In genomic region chr10:94129680-94130119, GRCm38 (mm10) we compare ENCODE assay signal across 9 mouse cellular contexts. TPM values are rescaled to one million over a fixed set of nuclear protein-coding genes. Genes with fewer than 3 reads are reported as not detected.
DNase-seq lines count a peak whose midpoint lies in the region; ATAC-seq and TF ChIP-seq lines count a peak whose summit lies in the region.
"Had no signal": no experiment of that assay in that cellular context is flagged by ENCODE, and none has a peak within 500 bp of the region (broad histone marks: within the 10 kb centered on the region; RNA-seq: fewer than 3 reads in every experiment).

No protein-coding gene starts in this region.

- no peak overlapping the region for H3K4me3 ChIP-seq in kidney, postnatal 0 days (replicated peaks; ENCODE audit: low read depth, low read length)
- no peak overlapping the region for H3K4me3 ChIP-seq in kidney, embryonic 14.5 days (ENCODE audit: low read length)
- no peak overlapping the region for H3K4me3 ChIP-seq in embryonic facial prominence, embryonic 14.5 days (ENCODE audit: low read depth, low read length)
- H3K4me3 ChIP-seq in hindbrain, embryonic 15.5 days = no peak overlapping the region
- no peak overlapping the region for H3K4me3 ChIP-seq in neural tube, embryonic 14.5 days (ENCODE audit: low read depth, low read length)
- H3K4me3 ChIP-seq: myocyte had no signal

- H3K9ac ChIP-seq in kidney, postnatal 0 days (ENCODE audit: low read depth, low read length) = no peak overlapping the region
- no peak overlapping the region for H3K9ac ChIP-seq in kidney, embryonic 14.5 days (ENCODE audit: low read depth, low read length)
- no peak overlapping the region for H3K9ac ChIP-seq in embryonic facial prominence, embryonic 14.5 days (ENCODE audit: low read depth, low read length)
- no peak overlapping the region for H3K9ac ChIP-seq in hindbrain, embryonic 15.5 days
- H3K9ac ChIP-seq in neural tube, embryonic 14.5 days (replicated peaks; ENCODE audit: low read depth, low read length) = no peak overlapping the region

- no peak; the same call in 1 of the 2 replicates for ATAC-seq in kidney, postnatal 0 days (replicated peaks; ENCODE audit: low FRiP score, low read depth)
- ATAC-seq in kidney, embryonic 14.5 days (ENCODE audit: low FRiP score, low TSS enrichment) = no peak; the same call in 1 of the 2 replicates
- peak; percentile 89 for ATAC-seq in embryonic facial prominence, embryonic 14.5 days (ENCODE audit: low read depth)
- peak; percentile 90 for ATAC-seq in hindbrain, embryonic 15.5 days (ENCODE audit: low FRiP score, low read depth)
- ATAC-seq in neural tube, embryonic 14.5 days (ENCODE audit: low read depth) = peak; percentile 90
- no peak for ATAC-seq in erythroid progenitor cell, adult 5-6 weeks (replicated peaks; ENCODE audit: low FRiP score, poor library complexity, severe bottlenecking)

- no peak overlapping the region for H3K4me2 ChIP-seq in kidney, postnatal 0 days (ENCODE audit: low read length)
- H3K4me2 ChIP-seq in kidney, embryonic 14.5 days (replicated peaks; ENCODE audit: low read depth, low read length) = no peak overlapping the region
- H3K4me2 ChIP-seq in embryonic facial prominence, embryonic 14.5 days (ENCODE audit: low read depth, low read length) = no peak overlapping the region
- 0 out of 2 replicates have a peak overlapping the region, but pooled peaks have one; percentile 0 for H3K4me2 ChIP-seq in hindbrain, embryonic 15.5 days
- no peak overlapping the region; the same call in 1 of the 2 replicates for H3K4me2 ChIP-seq in neural tube, embryonic 14.5 days (ENCODE audit: low read depth, low read length)

- intact Hi-C loops in left cerebral cortex, postnatal 14 days (cut with DNase I) = no loop called here

- H3K9me3 ChIP-seq in kidney, postnatal 0 days (replicated peaks; ENCODE audit: low read length) = no peaks in the 10 kb centered on the region
- H3K9me3 ChIP-seq in kidney, embryonic 14.5 days (ENCODE audit: control insufficient read depth, low read length) = no peaks in the 10 kb centered on the region
- H3K9me3 ChIP-seq in embryonic facial prominence, embryonic 14.5 days (ENCODE audit: control insufficient read depth, low read length) = no peaks in the 10 kb centered on the region
- no peaks in the 10 kb centered on the region for H3K9me3 ChIP-seq in hindbrain, embryonic 15.5 days
- H3K9me3 ChIP-seq in neural tube, embryonic 14.5 days (ENCODE audit: control insufficient read depth, low read length) = no peaks in the 10 kb centered on the region

- peak; percentile 81 for DNase-seq in kidney, postnatal 0 days (ENCODE audit: low spot score)
- DNase-seq in embryonic facial prominence, embryonic 14.5 days (ENCODE audit: low spot score) = peak; percentile 91
- DNase-seq in left cerebral cortex, postnatal 14 days (ENCODE audit: low spot score in 2 of 2) = peak; percentile 69 to 89
- DNase-seq in urinary bladder, adult 18-20 months (ENCODE audit: low spot score in 2 of 2) = no peak

- H3K36me3 ChIP-seq in kidney, postnatal 0 days (ENCODE audit: insufficient read depth, low read length) = no peaks in the 10 kb centered on the region
- H3K36me3 ChIP-seq in kidney, embryonic 14.5 days (ENCODE audit: control insufficient read depth, insufficient read depth, low read length) = no peaks in the 10 kb centered on the region
- H3K36me3 ChIP-seq in embryonic facial prominence, embryonic 14.5 days (ENCODE audit: control insufficient read depth, insufficient read depth, low read length) = 0 out of 2 replicates have a peak, but pooled peaks cover 3% of the 10 kb centered on the region
- no peaks in the 10 kb centered on the region for H3K36me3 ChIP-seq in hindbrain, embryonic 15.5 days
- H3K36me3 ChIP-seq in neural tube, embryonic 14.5 days (ENCODE audit: control insufficient read depth, insufficient read depth, low read length) = no peaks in the 10 kb centered on the region

- H3K27me3 ChIP-seq in kidney, postnatal 0 days (ENCODE audit: insufficient read depth, low read length) = no peaks in the 10 kb centered on the region
- H3K27me3 ChIP-seq in kidney, embryonic 14.5 days (ENCODE audit: control insufficient read depth, insufficient read depth, low read length) = no peaks in the 10 kb centered on the region
- no peaks in the 10 kb centered on the region for H3K27me3 ChIP-seq in embryonic facial prominence, embryonic 14.5 days (replicated peaks; ENCODE audit: control insufficient read depth, insufficient read depth, low read length)
- no peaks in the 10 kb centered on the region for H3K27me3 ChIP-seq in hindbrain, embryonic 15.5 days
- H3K27me3 ChIP-seq in neural tube, embryonic 14.5 days (ENCODE audit: control insufficient read depth, insufficient read depth, low read length) = no peaks in the 10 kb centered on the region

- H3K27ac ChIP-seq in kidney, postnatal 0 days = 0 out of 2 replicates have a peak overlapping the region, but pooled peaks have one; percentile 32
- no peak overlapping the region for H3K27ac ChIP-seq in kidney, embryonic 14.5 days (ENCODE audit: low read depth, low read length)
- H3K27ac ChIP-seq in embryonic facial prominence, embryonic 14.5 days (replicated peaks; ENCODE audit: low read depth, low read length) = peak overlapping the region; percentile 39; the same call in 1 of the 2 replicates
- H3K27ac ChIP-seq in hindbrain, embryonic 15.5 days (replicated peaks) = peak overlapping the region; percentile 37
- H3K27ac ChIP-seq in neural tube, embryonic 14.5 days (ENCODE audit: low read depth, low read length) = peak overlapping the region; percentile 66; the same call in 1 of the 2 replicates

- TF ChIP-seq CTCF in kidney, postnatal 0 days (IDR thresholded peaks at IDR 0.05; ENCODE audit: low read depth) = no peak

- H3K4me1 ChIP-seq in kidney, postnatal 0 days (replicated peaks; ENCODE audit: insufficient read depth, low read length) = no peaks in the 10 kb centered on the region
- no peaks in the 10 kb centered on the region for H3K4me1 ChIP-seq in kidney, embryonic 14.5 days (ENCODE audit: control insufficient read depth, insufficient read depth, low read length)
- H3K4me1 ChIP-seq in embryonic facial prominence, embryonic 14.5 days (ENCODE audit: control insufficient read depth, insufficient read depth, low read length) = peaks cover 7% of the 10 kb centered on the region
- 0 out of 2 replicates have a peak, but pooled peaks cover 14% of the 10 kb centered on the region for H3K4me1 ChIP-seq in hindbrain, embryonic 15.5 days (replicated peaks)
- H3K4me1 ChIP-seq in neural tube, embryonic 14.5 days (ENCODE audit: control insufficient read depth, insufficient read depth, low read length) = peaks cover 8% of the 10 kb centered on the region; the same call in 1 of the 2 replicates

- WGBS in kidney, postnatal 0 days = 53% methylated on average over 9 of the region's 9 CpGs
- 66% methylated on average over 9 of the region's 9 CpGs for WGBS in kidney, embryonic 14.5 days
- 59% methylated on average over 9 of the region's 9 CpGs for WGBS in embryonic facial prominence, embryonic 14.5 days
- WGBS in hindbrain, embryonic 15.5 days = 18% methylated on average over 9 of the region's 9 CpGs
- WGBS in neural tube, embryonic 14.5 days = 13% methylated on average over 9 of the region's 9 CpGs

RNA-seq across cellular contexts. Expression of gene Nr2c1, which starts 18.1 kb away (rescaled TPM):
- polyA plus RNA-seq in kidney, postnatal 0 days (2015; fragmentation: Nextera tagmentation; extraction: Ambion mirVana) = 5.7 and 6.4 TPM in 2 replicates
- 8.0 and 10.7 TPM in 2 replicates for polyA plus RNA-seq in kidney, embryonic 14.5 days (2014; fragmentation: Nextera tagmentation; extraction: Ambion mirVana)
- polyA plus RNA-seq in embryonic facial prominence, embryonic 14.5 days (2014; fragmentation: Nextera tagmentation; extraction: Ambion mirVana) = 8.6 and 9.1 TPM in 2 replicates
- polyA plus RNA-seq in hindbrain, embryonic 15.5 days (2015; fragmentation: Nextera tagmentation; extraction: Ambion mirVana) = 6.1 and 6.4 TPM in 2 replicates
- 1 to 10 TPM; 8.1 to 8.5 TPM for total RNA-seq in left cerebral cortex, postnatal 14 days (2021)
- polyA plus RNA-seq in neural tube, embryonic 14.5 days (2014; fragmentation: Nextera tagmentation; extraction: Ambion mirVana) = 8.4 and 9.7 TPM in 2 replicates
- 0.84 and 2.2 TPM in 2 replicates for total RNA-seq in erythroid progenitor cell, adult 5-6 weeks (2015; ENCODE audit: low replicate concordance)
- total RNA-seq in erythroid progenitor cell, adult 5-6 weeks (2017; ENCODE audit: low replicate concordance) = 0.64 and 1.4 TPM in 2 replicates

Comparison
In these comparisons a context has a peak if more than half of its experiments do, and no peak if none do; other contexts are left out.
1. ATAC-seq: peak in embryonic facial prominence, embryonic 14.5 days (single experiment), hindbrain, embryonic 15.5 days (single experiment) and neural tube, embryonic 14.5 days (single experiment); none in kidney, postnatal 0 days (single experiment), kidney, embryonic 14.5 days (single experiment) and erythroid progenitor cell, adult 5-6 weeks (single experiment).
2. DNase-seq: peak in kidney, postnatal 0 days (single experiment), embryonic facial prominence, embryonic 14.5 days (single experiment) and left cerebral cortex, postnatal 14 days (2 of 2); none in urinary bladder, adult 18-20 months (0 of 2).